Mouse (Mus musculus) fat pad, adult 2 months (tissue): ENCODE measurements at regions not wholly inside any gene's neighbourhood (a gene's known extent, or its start where the extent isn't known, plus 50 kb on each side); places are given as distances from the start of the nearest gene placed in this dataset.
"Not testable (repeated sequence)": the region's sequence is repeated elsewhere in the genome, so short reads cannot be mapped to it uniquely, and the experiment has no call there.

Experiments
- DNase-seq: peaks from one replicate; pipeline ENCODE4 v3.0.0-alpha.2; 2011; ENCODE audit warnings: low read depth, low spot score; ENCODE audit errors: extremely low read depth

DNA sequence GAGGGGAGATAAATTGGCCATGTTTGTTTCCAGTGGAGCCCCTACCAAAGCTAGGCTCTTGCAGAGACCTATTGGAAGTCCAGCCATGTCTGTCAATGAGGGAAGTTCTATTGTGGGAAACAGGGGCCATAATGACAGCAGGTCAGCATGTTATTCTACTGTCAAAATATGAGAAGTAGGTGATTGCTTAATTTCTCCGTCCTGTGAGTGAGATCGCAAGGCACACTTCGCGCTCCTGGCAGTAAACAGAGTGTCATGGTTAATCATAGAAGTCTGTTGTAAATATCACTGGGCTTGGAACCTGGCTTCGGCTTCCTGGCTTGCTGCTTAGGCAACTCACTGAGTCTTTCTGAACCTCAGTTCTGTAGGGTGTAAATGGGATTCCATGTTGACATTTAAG is 72.5 kb upstream of the Ccdc122 start:
- DNase-seq = no peak

- DNase-seq = no peak
Observed at GRCm38 (mm10) chr14:76958875-76959274, 77.7 kb upstream of the Ccdc122 start.

DNA sequence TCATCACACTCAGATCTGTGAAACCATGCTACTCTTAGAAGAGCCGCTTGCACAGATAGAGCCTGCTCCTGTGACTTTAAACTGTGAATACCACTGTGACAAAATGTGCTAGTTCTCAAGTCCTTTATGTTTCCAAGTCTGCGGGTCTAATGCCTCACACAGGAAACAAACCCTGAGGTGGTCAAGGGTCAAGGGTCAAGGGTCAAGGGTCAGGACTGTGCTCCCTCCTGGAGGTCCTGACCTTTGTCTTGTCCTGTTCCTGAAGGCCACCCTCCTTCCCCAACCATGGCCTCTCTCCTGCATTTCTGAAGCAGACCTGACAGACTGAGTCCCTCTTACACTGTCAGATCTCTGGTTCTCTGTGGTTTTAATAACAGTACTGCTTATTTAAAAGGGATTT is 79.4 kb upstream of the Ccdc122 start:
- DNase-seq = no peak

- DNase-seq = no peak
Observed at GRCm38 (mm10) chr14:76953171-76953570, 83.4 kb upstream of the Ccdc122 start.

GRCm38 (mm10) chr14:76951450-76951849 is 85.1 kb upstream of the Ccdc122 start:
- DNase-seq = peak; percentile 78

DNA sequence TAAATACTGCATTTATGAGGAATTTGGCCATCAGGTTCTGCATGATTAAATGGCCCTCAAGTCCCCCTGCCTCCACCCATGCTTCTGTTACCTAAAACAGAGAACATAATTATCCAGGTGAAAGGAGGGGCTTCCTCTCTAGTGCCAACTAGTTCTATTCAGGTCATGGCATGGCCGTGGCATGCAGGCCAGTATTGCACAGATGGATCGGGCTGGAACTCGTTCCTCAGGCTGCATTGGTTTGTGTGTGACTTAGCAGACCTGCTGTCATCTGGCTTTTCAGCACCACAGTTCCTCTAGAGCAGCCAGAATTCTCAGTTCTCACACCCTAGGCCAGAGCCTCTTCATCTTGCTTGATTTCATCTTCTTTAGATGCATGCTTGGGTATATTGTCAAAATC is 87.2 kb upstream of the Ccdc122 start:
- no peak for DNase-seq

DNA sequence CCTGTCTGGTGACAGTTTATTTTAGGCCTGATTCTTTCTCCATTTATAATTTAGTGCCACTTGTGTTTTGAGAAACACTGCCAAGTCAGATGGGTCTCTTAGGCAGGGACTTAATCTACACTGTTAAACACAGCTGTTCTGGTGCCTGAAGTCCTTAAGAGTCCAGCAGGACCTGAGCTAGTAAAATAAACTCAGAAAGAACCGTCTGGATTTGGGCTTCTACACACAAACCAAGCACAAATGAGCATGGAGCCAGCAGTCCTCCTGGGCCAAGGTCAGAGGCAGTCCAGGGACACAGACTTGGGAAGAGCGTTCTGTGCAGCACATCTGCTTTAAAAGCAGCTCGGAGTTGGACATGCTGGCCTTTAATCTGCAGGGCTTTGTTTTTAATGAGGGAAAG is 87.6 kb upstream of the Ccdc122 start:
- DNase-seq = no peak

GRCm38 (mm10) chr14:76948481-76948880 is 88.1 kb upstream of the Ccdc122 start:
- no peak for DNase-seq

DNA sequence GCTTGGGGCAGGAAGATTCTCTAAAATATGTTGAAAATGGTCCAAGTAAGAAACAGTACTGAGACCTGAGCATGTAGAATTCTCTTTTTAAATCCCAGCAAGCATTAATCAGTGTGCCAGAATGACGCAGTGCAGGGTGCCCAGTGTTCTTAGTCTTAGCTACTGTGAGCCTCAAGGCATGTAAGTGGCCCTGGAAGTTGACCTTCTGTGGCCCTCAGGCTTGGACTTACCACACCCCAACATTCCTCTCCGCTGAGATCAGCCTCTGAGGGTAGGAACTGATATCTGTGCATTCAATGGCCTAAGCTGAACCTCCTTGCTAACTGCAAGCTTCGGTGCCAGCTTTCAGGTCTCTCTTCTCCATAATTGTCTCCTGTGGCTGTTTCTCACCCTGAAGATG is 89.4 kb upstream of the Ccdc122 start:
- DNase-seq = no peak

DNA sequence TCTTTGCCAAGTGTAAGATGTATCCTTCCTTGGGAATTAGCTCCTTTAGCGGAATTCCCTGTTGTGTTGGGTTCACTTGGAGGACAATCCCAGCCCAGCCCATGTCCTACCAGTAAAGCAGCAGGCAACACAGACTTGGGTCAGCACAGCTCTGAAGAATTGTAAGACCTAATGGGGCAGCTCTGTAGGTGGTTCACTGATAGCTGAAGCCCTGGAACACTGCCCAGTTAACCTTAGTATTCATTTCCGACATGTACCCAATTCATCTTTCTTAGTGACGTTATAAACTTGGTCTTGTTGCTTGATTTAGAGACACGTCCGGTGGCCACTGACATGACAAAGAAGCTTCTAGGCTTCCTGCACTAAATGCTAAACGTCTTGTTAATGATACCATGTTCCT is 90.9 kb upstream of the Ccdc122 start:
- no peak for DNase-seq

DNA sequence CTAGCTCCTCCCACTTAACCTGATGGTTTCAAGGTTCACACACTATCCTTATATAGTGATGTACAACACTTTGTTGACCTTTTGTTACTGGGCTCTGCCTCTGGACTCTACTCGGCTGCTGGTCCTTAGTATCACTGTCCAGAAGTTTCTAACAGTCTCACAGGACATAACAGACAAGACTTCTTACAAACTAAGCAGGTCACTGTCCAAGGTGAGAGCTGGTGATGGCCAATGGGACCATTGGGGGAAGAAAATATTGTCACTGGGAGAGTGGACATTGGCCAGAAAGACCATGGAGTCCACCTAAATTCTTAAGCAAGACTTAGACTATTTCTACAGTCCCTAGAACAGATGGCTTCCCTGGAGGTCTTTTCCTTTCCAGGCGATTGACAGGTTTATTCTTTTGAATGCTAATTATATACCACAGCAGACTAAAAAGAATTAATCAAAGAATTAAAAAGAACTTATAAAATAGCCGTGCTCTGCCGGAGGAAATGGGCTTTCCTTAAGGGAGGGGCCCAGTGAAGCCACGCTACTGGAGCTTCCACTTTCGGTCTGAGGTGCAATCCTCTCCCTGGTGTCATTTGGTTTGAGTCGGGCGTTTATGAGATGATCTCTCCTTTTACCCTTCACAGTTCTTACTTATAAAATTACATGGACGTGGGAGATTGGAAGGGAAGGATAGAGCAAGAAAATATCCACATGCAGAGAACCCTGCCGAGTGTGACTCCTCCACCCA is 94.9 kb upstream of the Ccdc122 start:
- no peak for DNase-seq

GRCm38 (mm10) chr14:76940507-76940906 is 96.1 kb upstream of the Ccdc122 start:
- DNase-seq = no peak

GRCm38 (mm10) chr14:76936671-76937070 is 99.9 kb upstream of the Ccdc122 start:
- DNase-seq = no peak

GRCm38 (mm10) chr14:76936051-76936450 is 100.5 kb upstream of the Ccdc122 start:
- not testable (repeated sequence) for DNase-seq

GRCm38 (mm10) chr14:76935453-76935852 is 101.1 kb upstream of the Ccdc122 start:
- DNase-seq = no peak

DNA sequence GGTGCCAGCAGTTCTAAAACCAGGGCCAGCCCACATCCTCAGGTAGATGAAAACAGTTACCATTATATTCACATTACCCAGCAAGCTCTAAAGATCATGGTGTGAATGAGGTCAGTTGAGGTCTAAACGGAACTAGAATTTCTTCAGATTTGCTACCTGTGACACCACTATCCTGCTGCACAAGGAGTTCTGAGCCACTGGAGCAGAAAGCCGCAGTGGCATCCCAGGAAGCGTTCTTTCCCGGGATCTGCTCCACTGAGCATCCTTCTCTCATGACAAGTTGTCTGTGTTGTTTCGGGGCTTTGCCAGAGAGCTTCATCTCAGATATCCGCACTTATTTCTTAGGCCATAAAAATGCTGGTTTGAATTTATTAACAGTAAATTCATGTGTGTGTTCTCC is 103.7 kb upstream of the Ccdc122 start:
- DNase-seq = no peak

- no peak for DNase-seq
Observed at GRCm38 (mm10) chr14:76931398-76931797, 105.2 kb upstream of the Ccdc122 start.

- DNase-seq = no peak
Observed at GRCm38 (mm10) chr14:76929562-76929961, 107.0 kb upstream of the Ccdc122 start.

DNA sequence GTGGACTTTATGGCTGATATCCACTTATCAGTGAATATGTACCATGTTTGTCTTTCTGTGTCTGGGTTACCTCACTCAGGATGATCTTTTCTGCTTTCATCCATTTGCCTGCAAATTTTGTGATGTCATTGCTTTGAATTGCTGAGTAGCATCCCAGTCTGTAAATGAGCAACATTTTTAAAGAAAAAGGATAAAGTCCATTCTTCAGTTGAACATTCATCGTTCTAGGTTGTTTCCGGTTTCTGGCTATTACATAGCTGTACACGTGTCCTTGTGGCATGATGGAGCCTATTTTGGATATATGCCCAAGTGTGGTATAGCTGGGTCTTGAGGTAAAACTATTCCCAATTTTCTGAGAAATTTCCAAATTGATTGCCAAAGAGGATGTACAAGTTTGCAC is 107.9 kb upstream of the Ccdc122 start:
- DNase-seq = no peak

- DNase-seq = no peak
Observed at GRCm38 (mm10) chr14:76927245-76927806, 109.2 kb upstream of the Ccdc122 start.

DNA sequence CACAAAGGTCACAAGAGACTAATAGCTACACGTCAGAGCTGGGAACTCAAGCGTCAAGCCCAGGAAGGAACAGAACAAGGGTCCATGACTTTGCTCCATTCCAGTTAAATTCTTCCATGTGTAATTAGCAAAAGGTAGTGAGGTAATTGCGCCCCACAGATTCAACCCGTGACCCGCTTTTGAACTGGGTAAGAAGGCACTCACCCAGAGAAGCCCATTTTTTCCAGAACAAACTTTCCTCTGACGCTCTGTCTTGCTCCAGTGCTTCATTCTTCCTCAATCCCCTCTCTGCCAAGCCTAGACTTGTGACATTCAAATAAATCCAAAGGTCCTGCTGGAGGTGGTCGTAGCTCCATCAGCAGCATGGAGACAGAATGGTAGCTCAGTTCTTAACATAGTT is 110.2 kb upstream of the Ccdc122 start:
- DNase-seq = no peak

GRCm38 (mm10) chr14:76922399-76922939 is 114.1 kb upstream of the Ccdc122 start:
- DNase-seq = no peak

- peak; percentile 42 for DNase-seq
Observed at GRCm38 (mm10) chr14:76918091-76918490, 118.5 kb upstream of the Ccdc122 start.
